Mouse (Mus musculus) frontal cortex, postnatal 10 days (tissue): ENCODE measurements at regions not wholly inside any gene's neighbourhood (a gene's known extent, or its start where the extent isn't known, plus 50 kb on each side); places are given as distances from the start of the nearest gene placed in this dataset.

Experiments used
- DNase-seq, 2 experiments: peaks; one replicate each; pipeline ENCODE4 v3.0.0; 2022; ENCODE audit warnings: low spot score in 2 of 2, mixed read lengths in 1 of 2

DNA sequence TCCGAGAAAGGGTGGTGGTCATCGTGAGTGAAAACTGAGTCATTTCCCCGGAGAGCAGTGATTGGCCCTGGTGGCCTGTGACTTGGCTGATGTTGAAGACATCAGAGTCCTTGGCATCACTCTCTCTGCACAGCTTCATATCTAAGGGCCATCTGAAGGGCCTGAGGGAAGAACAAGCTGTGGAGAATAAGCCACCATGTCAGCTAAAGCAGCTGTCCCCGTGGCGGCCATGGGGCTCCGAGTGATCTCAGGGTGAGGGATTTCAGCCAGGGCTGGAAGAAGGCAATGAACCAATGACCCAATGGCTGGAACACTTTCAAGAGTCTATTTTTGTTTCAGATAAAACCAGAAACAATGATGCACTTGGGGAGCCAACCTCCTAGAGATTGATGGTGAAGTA, 62.2 kb downstream of the Ttc32 start:
- no peak for DNase-seq

DNA sequence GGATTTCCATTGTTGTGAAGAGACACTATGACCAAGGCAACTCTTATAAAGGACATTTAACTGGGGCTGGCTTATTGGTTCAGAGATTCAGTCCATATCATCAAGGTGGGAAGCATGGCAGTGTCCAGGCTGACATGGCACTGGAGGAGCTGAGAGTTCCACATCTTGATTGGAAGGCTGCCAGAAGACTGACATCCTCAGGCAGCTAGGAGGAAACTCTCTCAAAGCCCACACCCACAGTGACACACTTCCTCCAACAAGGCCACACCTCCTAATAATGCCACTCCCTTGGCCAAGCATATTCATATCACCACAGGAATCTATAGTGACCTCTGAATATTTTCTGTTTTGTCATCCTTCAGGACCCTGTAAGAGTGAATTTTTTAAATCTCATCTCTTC, 65.3 kb downstream of the Ttc32 start:
- DNase-seq: no peak

DNA sequence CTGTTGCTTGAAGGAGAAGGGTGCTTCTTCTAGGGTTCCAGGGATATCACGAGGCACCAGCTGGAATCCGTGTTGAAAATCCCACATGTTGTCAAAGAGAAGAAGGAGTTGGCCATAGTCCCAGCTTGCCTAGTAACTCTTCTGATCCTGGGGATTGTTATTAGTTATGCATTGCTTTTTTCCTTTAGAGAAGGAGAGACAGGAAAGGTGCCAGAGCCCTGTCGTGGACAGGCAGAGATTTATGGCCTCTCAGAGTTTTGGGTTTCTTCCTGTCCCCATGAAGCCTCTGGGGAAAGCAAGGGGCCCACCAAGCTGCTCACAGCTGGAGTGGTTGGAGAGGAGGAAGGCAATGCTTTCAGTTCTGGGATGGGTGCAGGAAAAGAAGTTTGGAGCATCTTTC, 76.6 kb downstream of the Ttc32 start:
- DNase-seq: no peak

DNA sequence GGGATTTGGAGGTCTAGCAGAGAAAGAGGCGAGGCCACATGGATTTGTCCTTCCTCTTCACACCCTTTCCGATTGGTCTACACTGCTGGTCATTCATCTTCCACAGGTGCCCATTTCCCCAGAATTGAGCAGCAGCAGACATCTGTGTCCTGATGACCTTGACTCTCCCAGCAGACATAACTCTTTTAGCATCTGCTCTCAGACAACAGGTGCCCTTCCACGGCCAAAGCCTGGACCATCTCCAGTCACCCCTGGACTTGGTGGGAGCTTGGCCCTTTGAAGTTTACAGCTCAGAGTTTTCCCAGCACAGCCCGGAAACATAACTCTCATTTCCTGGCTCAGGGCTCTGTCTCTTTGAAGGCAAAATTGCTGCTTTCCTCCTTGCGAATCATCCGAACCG, 80.0 kb downstream of the Ttc32 start:
- DNase-seq: no peak

DNA sequence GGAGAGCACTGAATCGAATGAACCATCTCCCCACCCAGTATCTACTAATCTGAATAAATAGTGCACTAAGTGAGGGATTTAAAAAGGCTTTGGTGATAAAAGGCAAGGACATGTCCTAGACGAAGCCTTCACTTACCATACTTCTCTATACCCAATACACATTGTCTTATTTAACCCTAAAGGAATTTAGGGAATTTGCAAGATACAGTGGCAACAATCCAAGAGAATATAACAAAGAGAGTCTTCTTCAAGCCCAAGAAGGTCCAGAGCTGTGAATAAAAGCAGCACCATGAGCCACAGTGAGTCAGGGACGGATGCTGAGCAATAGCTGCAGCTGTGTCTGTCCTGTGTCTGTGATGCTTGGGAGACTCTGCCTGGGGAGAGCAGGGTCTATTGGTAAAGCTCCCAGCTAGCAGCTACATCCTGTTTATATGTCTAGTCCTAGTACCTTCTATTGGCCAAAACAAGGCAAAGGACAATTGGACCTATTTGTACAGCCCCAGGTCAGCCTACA, 82.4 kb downstream of the Ttc32 start:
- no peak for DNase-seq

DNA sequence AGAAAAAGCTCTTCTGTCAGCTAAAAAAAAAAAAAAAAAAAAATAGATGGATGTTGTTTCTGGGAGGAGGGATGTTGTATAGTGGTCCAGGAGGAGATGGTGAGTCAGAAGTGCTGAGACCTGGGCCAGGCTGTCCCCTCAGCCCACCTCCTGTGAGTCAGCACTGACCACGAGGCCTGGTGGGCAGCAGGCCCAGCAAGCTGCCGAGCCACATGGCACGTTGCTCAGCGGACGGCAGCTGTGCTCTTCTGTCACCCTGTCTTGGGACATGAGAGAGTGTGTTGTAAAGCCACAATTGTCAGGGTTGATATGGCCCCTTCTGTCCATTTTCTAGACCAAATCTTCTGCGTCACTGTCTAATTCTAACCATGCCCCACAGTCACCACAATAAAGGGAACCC, 83.9 kb downstream of the Ttc32 start:
- no peak for DNase-seq

DNA sequence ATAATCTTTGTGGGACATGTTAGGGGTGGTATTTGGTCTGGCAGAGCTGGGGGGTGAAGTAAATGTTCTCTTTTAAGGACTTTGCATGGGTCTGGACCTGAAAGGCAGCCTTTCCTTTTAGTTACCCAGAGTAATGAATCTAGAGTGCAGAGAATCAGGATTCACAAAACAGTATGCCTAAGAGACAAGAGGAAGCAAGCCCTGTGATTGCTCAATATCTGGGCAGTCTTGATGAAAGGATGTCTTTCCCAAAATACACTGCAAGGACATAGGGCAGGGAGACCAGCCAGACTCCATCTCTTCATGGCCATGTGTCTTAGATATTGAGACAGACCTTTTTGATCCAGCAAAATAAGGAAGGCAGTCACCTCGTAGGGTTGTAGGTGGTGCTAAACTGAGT, 84.3 kb downstream of the Ttc32 start:
- no peak for DNase-seq

DNA sequence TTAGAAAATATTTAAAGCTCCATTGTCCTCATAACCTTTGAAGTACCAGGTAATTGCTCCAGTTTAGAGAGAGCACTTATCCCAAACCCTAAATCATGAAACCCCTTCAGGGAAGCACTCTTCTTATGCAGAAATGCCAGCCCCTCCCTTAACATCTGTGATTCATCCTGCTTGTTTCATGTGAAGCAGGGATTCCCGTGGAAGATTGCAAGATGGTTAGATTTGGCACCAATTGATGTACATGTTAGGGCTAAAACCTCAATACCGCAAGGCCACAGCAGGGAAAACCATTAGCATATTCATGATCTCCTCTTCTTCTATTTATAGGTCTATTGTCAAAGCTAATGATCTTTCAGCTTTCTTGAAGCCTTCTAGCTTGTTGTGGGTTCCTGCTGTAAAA, 88.8 kb downstream of the Ttc32 start:
- DNase-seq: no peak

DNA sequence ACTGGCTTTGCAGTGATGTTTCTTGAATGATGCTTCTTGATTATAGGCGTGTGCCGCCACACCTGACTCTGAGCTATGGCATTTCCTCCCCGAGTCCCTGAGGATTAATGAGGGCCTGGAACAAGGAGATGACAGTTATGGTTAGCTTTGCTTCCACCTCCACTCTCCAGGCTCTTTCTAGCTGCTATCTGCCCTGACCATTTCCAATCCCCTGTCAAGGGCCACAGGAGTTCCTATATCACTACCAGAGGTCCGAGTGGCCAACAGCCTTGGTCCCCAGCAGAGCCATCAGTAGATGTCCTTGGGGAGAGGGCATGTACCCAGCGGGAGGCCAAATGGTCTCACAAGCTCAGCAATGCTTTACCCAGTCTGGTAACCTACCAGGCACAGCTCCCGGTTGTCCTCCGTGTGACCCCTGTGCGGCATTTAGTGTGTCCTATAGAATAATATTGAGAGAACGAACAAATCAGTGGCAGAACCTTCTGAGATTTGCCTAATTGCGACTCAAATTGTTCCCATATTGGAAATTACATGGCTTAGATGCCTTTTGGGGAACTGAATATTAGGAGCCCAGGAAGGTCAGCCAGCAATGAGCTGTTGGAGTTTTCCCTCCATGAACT, 98.2 kb downstream of the Ttc32 start:
- no peak for DNase-seq

DNA sequence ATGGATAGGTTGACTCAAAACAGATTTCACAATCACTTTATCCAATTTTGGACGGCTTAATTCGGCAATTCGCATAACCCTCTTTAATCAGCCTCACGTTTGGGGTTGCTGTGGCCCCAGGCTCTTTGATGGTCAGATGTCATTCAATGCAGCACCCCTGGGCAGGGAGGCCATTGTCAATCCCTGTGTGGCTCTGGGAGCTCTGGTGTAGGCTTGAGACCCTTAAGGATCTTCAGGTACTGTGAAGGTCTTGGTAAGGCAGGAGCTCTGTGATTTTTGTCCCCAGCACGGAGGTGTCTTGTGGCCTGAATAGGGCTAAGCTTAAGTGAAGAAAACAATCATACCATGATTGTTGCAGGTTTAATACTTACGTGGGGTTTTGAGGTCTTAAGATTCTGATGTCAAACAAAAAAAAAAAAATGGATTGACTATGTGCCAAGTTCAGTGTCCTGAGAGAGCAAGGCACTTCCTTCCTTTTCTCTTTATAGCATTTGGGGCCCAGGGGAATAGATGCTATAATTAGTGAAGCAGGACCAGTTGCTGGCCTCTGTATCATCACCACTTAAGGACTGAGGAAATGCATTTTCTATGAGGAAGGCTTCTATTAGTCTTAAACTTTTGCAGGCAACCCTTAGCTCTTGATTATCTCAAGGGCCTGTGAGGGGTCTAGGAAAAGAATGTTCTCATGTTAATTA, 98.9 kb downstream of the Ttc32 start:
- no peak for DNase-seq

DNA sequence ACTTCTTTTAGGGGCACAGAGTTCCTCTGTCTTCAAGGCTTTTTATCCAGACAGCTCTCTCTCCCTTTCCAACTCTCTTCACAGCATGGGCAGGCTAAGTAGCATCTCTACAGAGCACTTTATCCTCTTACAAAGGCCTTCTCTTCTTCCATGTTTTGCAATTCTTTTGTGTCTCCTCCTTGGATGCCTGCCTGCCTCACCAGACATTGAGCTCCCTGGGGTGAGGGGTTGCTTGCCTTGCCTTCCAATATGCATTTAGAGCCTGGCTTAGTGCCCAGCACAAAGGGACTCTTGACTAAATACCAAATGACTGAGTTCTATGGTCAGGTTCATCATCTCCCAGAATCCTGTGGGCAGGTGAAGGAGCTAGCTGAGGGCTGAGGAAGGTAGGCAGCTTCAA, 102.8 kb downstream of the Ttc32 start:
- no peak for DNase-seq

DNA sequence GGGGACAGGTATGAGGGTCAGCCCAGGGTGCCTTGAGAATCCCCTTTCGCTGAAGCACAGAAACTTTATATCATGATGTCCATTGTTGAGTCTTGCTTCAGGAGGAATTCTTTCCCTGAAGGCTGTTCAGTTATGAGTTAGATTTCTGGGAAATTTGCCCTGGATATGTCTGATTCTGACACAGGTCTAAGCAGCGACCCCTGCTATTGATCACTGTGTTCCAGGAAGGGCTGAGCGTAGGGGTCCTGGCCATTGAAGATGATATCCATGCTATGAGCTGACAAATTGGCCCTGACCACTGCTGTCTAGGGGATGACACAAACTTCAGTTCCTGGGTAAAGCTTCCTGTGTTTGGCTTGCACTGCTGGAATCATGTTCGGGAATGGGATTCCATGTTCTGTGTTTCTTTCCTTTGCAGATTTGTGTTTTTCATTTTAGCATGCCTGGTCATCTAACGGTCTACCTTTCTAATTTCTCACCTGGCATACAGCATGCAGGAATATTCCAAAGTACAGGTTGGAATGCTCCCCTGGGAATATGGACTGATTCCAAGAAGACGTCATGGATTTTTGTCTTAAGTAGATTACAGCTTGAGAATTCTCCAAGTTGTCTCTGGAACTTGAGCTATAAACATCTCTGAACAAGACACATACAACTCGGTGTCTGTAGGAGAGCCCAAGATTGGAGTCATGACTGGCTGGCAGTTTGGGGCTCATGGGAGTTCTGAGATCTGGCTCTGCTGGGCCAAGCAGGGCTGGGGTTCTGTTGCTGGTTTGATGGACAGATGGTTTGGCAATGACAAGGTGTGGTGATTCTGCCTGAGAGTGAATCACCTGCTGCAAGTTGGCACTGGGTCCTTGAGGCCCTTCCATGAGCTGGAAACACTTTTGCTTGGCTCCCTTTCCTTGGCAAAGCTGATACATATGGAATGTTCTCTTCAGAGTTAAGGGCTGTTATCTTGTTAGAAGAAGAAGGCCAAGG, 104.4 kb downstream of the Ttc32 start:
- DNase-seq: no peak

DNA sequence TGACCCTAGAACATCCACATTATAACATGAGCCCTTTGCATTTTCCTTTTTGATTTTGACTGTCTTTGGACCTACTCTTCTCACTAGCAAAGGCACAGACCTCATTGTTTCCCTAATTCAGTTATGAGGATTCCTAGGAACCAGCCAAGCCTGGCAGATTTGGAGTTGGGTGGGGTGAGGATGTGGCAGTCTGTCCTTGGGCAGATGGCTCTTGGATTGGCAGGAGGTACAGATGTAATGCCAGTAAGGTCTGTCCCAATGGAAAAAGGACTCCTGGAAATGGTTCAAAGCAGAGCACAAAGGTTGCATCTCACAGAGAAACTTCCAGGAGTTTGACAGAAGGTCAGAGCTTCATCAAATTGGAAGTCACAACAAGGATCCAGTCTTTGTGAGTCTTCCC, 121.2 kb downstream of the Ttc32 start:
- no peak for DNase-seq

DNA sequence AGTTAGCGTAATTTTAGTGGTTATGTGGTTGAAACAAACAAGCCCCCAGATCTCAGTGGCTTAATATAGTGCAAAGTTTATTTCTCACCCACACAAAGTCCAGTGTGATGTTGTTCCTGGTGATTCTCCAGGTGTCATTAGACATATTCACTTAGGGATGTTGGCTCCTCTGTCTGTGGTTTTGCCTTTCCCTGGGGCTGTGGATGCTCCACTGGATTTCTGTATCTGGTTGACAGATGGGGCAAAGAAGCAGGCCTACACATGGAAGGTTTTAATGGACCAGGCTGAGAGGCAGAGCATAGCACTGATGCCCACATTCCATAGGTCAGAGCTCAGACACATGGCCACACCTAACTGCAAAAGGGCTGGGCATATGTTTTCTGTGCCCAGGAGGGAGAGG, 121.6 kb downstream of the Ttc32 start:
- no peak for DNase-seq

DNA sequence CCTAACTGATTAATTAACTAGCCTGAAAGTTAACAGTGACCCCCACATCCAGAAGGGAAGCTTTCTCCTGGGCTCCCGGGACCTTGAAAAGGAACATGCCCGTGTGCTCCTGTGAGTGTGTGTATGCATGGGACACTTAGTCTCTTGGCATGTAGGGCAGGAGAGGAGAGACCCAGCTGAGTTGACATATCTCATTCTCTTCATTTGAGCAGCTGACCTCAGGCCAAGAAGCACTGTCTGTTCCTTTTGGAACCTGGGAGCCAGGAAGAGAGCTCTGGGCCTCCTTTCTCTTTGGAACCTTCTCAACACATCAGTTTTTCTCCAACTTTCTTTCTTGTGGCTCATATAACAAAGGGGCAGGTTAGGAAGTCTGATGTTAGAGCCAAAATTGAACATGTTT, 124.7 kb downstream of the Ttc32 start:
- DNase-seq: no peak

DNA sequence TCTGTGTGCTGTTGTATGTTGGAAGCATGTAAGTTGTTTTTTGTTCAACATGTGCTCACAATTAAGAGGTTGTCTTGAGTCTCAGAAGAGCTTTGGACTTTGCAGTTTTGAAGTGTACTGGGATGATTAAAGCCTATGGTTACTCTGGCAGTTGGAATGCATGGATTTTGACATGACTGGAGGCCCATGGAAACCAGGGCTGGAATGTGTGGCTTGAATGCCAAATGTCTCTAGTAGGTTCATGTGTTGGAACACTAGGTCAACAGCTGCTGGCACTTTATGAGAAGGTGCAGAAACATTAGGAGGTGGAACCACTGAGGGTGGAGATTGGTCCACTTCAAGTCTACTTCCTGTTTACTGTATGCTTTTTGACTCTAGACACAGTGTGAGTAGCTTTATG, 127.0 kb downstream of the Ttc32 start:
- no peak for DNase-seq

DNA sequence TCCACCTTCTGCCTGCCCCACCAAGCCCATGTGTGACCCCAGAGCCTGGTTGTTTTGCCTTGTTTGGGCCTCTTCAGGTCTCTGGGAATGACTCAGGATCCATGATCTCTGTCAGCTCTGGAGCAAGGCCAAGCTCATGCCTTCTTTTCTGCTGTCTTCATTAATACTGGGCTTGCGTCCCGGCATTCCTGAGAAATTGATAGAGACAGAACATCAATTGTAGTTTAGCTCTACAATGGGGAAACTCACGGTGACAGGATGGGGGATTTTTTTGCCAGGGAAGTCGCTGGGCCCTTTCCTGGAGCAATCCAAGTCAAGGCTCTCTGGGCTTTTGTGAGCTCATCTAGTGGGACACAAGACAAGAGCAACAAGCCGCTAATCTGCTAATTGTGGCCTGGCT, 129.0 kb downstream of the Ttc32 start:
- DNase-seq: no peak

DNA sequence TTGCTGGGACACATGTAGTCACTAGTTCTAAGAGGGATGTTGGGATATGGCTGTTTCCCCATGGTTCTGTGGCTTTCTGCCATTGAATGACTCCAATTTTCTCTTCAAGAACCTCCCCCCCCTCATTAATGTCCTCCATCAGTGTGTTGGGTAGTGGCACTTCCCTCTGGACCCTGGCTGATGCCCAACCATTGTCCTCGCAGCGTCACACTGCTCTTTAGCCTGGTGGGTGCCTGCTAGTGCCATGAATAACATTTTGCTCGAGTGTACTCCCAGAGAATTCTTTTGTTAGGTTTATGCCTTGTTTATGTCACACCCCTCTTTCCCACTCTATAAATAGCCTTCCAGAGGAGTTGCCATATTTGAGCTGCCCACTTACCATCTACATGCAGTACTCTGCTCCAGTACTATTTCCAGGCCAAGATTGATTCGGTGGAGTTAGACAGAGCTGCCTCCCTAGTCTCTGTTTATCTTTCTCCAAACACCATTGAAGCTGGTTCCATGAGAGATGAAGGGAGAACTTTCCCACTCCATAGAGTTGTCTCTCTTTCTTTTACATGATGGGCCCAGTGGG, 135.7 kb downstream of the Ttc32 start:
- no peak for DNase-seq

DNA sequence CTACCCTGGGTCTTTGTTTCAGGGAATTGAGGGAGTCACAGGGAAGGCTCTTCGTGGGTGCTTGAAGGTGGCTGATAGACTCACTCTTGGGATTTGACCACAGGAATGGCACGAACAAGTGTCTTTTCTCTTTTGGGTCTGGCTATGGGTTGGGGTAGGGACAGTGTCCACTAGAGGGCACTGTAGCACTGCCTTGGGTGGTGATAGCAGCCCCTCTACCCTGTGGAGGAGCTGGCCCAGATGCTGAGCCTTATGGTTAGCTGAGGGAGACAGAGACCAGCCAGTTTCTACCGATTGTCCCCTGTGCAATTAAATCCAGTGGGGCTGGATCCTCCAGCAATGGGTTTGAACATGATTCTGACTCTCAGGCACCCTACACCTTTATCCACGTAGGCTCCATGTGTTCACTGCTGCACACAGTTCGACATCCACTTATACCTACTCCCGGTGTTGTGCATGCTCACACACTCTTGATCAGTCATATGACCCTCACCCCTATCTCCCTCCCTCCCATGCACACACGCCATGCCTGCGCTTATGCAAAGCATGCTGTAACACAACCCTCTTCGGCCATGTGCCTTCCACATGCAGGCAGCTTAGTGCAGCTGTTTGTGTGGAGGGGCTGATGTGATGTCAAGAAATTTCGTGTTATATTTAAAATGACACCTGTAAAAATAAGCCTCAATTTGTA, 136.6 kb downstream of the Ttc32 start:
- peak in 1 of 2 experiments; percentile 9 for DNase-seq

DNA sequence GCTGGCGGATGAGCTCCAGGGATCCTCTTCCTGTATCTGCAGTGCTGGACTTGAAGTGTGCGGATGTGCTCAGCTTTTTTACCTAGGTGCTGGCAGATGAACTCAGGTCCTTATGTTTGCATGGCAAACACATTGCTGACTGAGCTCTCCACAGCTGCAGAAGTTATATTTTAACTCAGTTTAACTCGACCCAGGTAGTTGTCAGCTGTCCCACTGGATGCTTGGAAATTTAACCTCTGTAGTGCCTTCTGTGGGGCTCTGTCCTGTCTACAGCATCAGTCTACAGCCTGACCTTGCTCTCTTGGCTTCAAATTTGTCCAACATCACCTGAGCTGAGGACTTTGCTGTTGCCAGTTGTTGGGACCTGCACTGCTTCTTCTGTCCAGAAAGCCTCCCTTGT, 139.2 kb downstream of the Ttc32 start:
- no peak for DNase-seq

DNA sequence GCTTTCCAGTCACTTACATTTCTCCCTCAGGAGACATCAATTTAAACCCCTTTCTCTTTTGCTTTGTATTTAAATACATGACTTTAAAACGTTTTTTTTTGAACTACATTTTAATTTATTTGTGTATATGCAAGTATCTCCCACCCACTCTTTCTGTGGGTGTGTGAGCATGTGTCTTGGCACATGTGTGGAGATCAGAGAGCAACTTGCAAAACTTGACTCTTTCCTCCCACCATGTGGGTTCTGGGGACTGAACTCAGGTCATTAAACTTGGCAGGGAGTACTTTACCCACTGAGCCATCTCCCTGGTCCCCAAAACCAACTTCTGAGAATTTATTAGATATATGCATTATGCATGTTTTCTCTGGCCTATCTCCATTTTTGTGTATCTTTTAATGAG, 143.9 kb downstream of the Ttc32 start:
- DNase-seq: no peak

DNA sequence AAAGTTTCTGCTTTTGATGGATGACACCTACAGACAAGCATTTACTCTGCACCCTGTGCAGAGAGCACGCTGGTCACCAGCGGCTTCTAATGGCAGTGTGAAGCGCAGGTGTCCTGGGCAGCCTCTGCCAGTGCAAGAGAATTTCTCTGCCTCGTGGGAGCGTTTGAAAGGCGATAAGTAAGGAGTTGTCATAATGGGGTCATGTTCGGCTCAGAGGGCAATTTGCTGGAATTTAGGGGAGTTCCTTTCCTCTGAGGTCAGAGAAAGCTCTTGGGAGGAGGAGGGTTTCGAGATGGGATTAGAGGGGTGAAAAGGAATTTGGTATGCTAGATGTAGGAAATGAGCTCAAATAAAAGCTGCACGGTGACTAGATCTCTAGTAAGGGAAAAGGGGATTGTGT, 144.5 kb downstream of the Ttc32 start:
- DNase-seq: no peak
